Mouse (Mus musculus): Measurements from ENCODE around the gene Nans.

- TF ChIP-seq CTCF (IDR thresholded peaks at IDR 0.05; ENCODE audit: extremely low read depth, insufficient read depth, insufficient read length, insufficient replicate concordance) (no peak), POLR2A (IDR thresholded peaks at IDR 0.05; ENCODE audit: low read depth, low read length) (no peak)
Observed at GRCm38 (mm10) chr4:46527558-46527926, 38.5 kb downstream of the Nans start.
